In the genomic region with DNA sequence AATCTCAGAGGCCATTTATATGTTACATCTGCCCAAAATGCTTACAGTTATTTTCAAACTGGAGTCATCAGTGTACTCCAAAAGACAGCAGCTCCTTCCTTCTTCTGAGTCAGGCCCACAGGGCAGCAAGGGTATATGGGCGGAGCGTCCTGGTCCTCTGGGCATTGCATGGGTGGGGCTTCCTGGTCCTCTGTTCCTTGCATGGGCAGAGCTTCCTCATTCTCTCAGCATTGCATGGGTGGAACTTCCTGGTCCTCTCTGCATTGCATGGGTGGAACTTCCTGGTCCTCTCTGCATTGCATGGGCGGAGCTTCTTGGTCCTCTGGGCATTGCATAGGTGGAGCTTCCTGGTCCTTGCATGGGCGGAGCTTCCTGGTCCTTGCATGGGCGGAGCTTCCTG, we compare ENCODE assay signal across 10 mouse cellular contexts.
DNase-seq lines count a peak whose midpoint lies in the region; ATAC-seq and TF ChIP-seq lines count a peak whose summit lies in the region.
"Had no signal": no experiment of that assay in that cellular context is flagged by ENCODE, and none has a peak within 500 bp of the region (broad histone marks: within the 10 kb centered on the region; RNA-seq: fewer than 3 reads in every experiment).

No protein-coding gene starts in this region.

- H3K27me3 ChIP-seq in heart, embryonic 11.5 days (ENCODE audit: control insufficient read depth, insufficient read depth, low read length), result no peaks in the 10 kb centered on the region
- H3K27me3 ChIP-seq in stomach, postnatal 0 days (ENCODE audit: control insufficient read depth, insufficient read depth, low read length), result no peaks in the 10 kb centered on the region
- H3K27me3 ChIP-seq: neural tube, embryonic 12.5 days had no signal

- H3K9me3 ChIP-seq in heart, embryonic 11.5 days (replicated peaks; ENCODE audit: control insufficient read depth, low read length), result no peaks in the 10 kb centered on the region
- no peaks in the 10 kb centered on the region for H3K9me3 ChIP-seq in stomach, postnatal 0 days (ENCODE audit: control insufficient read depth, low read length)
- H3K9me3 ChIP-seq: neural tube, embryonic 12.5 days had no signal

- H3K27ac ChIP-seq in heart, embryonic 11.5 days (ENCODE audit: low read depth, low read length), result no peak overlapping the region
- no peak overlapping the region for H3K27ac ChIP-seq in stomach, postnatal 0 days (replicated peaks)
- H3K27ac ChIP-seq: neural tube, embryonic 12.5 days had no signal

- TF ChIP-seq CTCF in stomach, postnatal 0 days (IDR thresholded peaks at IDR 0.05; ENCODE audit: low read depth), result no peak

- no peak overlapping the region for H3K4me2 ChIP-seq in heart, embryonic 11.5 days
- no peak overlapping the region for H3K4me2 ChIP-seq in stomach, postnatal 0 days (replicated peaks; ENCODE audit: low read depth)
- H3K4me2 ChIP-seq: neural tube, embryonic 12.5 days had no signal

- TF ChIP-seq EP300 in stomach, postnatal 0 days (optimal IDR thresholded peaks at IDR 0.05), result no peak

- ATAC-seq in heart, embryonic 11.5 days (replicated peaks; ENCODE audit: insufficient number of reproducible peaks, low FRiP score, low TSS enrichment), result no peak
- ATAC-seq in stomach, postnatal 0 days (ENCODE audit: low FRiP score, low TSS enrichment), result peak; percentile 90

- no peaks in the 10 kb centered on the region for H3K36me3 ChIP-seq in heart, embryonic 11.5 days (ENCODE audit: control insufficient read depth, insufficient read depth, low read length)
- H3K36me3 ChIP-seq in stomach, postnatal 0 days (ENCODE audit: control insufficient read depth, insufficient read depth, low read length), result no peaks in the 10 kb centered on the region
- H3K36me3 ChIP-seq: neural tube, embryonic 12.5 days had no signal

- no peaks in the 10 kb centered on the region; the same call in 1 of the 2 replicates for H3K4me1 ChIP-seq in heart, embryonic 11.5 days (ENCODE audit: control insufficient read depth, insufficient read depth, low read length)
- no peaks in the 10 kb centered on the region for H3K4me1 ChIP-seq in stomach, postnatal 0 days (replicated peaks; ENCODE audit: control insufficient read depth, insufficient read depth)
- H3K4me1 ChIP-seq: neural tube, embryonic 12.5 days had no signal

- DNase-seq in heart, postnatal 4 days, result peak; percentile 9
- peak; percentile 6 for DNase-seq in thymus, postnatal 14 days
- DNase-seq in thymus, postnatal 25 days, result no peak
- DNase-seq in lung, postnatal 10 days, result peak; percentile 54
- DNase-seq in stomach, postnatal 0 days (ENCODE audit: low spot score), result peak; percentile 20
- no peak for DNase-seq in frontal cortex, adult 2 months (ENCODE audit: extremely low spot score in 1 of 2, low spot score in 1 of 2)
- DNase-seq in layer of hippocampus, postnatal 36 days, result no peak
- DNase-seq: right cerebral cortex, postnatal 14 days had no signal

- 92% methylated on average over 5 of the region's 5 CpGs for WGBS in heart, embryonic 11.5 days (ENCODE audit: insufficient replicate concordance)
- WGBS in stomach, postnatal 0 days, result 94% methylated on average over 5 of the region's 5 CpGs

- H3K9ac ChIP-seq in heart, embryonic 11.5 days (ENCODE audit: low read depth, low read length), result no peak overlapping the region
- H3K9ac ChIP-seq in stomach, postnatal 0 days (ENCODE audit: low read length), result no peak overlapping the region
- H3K9ac ChIP-seq: neural tube, embryonic 12.5 days had no signal

- H3K4me3 ChIP-seq in heart, embryonic 11.5 days (ENCODE audit: low read depth, low read length), result no peak overlapping the region
- H3K4me3 ChIP-seq in stomach, postnatal 0 days (ENCODE audit: low read depth, low read length), result no peak overlapping the region
- H3K4me3 ChIP-seq: neural tube, embryonic 12.5 days had no signal

Comparison
In these comparisons a context has a peak if more than half of its experiments do, and no peak if none do; other contexts are left out.
1. DNase-seq: peak in heart, postnatal 4 days (single experiment), thymus, postnatal 14 days (single experiment), lung, postnatal 10 days (single experiment) and stomach, postnatal 0 days (single experiment); none in thymus, postnatal 25 days (single experiment), frontal cortex, adult 2 months (0 of 2) and layer of hippocampus, postnatal 36 days (0 of 2).